Mouse (Mus musculus) limb, embryonic 14.5 days (tissue): ENCODE data around the gene Dynll2. TPM values are rescaled to one million over a fixed set of nuclear protein-coding genes. Genes with fewer than 3 reads are reported as not detected.

ENCODE experiments used
- ATAC-seq: fragments of 200-750 bp; cut with Nextera tagmentation; 2 replicates; pipeline ENCODE4 v1.8.0; 2017; ENCODE audit warnings: low read depth, moderate number of reproducible peaks, moderate TSS enrichment; ENCODE audit not compliant: low FRiP score
- DNase-seq: peaks from one replicate; pipeline ENCODE4 v3.0.0-alpha.2; 2015; ENCODE audit warnings: low spot score
- H3K27ac ChIP-seq: fragments of 300-500 bp; sonication (generic); replicated peaks from 2 replicates; pipeline ENCODE4 v1.5.1; 2014; ENCODE audit warnings: low read depth, mild to moderate bottlenecking, low read length, moderate library complexity, mixed read lengths
- H3K27me3 ChIP-seq: fragments of 300-500 bp; sonication (generic); 2 replicates; pipeline ENCODE4 v1.6.1; 2014; ENCODE audit warnings: low read length, mixed read lengths; ENCODE audit not compliant: control insufficient read depth, insufficient read depth
- H3K36me3 ChIP-seq: fragments of 300-500 bp; sonication (generic); 2 replicates; pipeline ENCODE4 v1.6.1; 2014; ENCODE audit warnings: mild to moderate bottlenecking, low read length, moderate library complexity, mixed read lengths; ENCODE audit not compliant: control insufficient read depth, insufficient read depth
- H3K4me1 ChIP-seq: fragments of 300-500 bp; sonication (generic); 2 replicates; pipeline ENCODE4 v1.6.1; 2014; ENCODE audit warnings: antibody characterized with exemption, low read length, mixed read lengths; ENCODE audit not compliant: control insufficient read depth, insufficient read depth
- H3K4me2 ChIP-seq: fragments of 300-500 bp; sonication (generic); replicated peaks from 2 replicates; pipeline ENCODE4 v1.6.1; 2014; ENCODE audit warnings: low read depth, mild to moderate bottlenecking, low read length, moderate library complexity; ENCODE audit not compliant: severe bottlenecking
- H3K4me3 ChIP-seq: fragments of 300-500 bp; sonication (generic); replicated peaks from 2 replicates; pipeline ENCODE4 v1.5.1; 2014; ENCODE audit warnings: low read length
- H3K9ac ChIP-seq: fragments of 300-500 bp; sonication (generic); 2 replicates; pipeline ENCODE4 v1.6.1; 2014; ENCODE audit warnings: mild to moderate bottlenecking, low read depth, low read length, moderate library complexity; ENCODE audit not compliant: severe bottlenecking
- H3K9me3 ChIP-seq: fragments of 300-500 bp; sonication (generic); 2 replicates; pipeline ENCODE4 v1.6.1; 2016; ENCODE audit warnings: low read length; ENCODE audit not compliant: control insufficient read depth
- POLR2A ChIP-seq: fragments of 200-500 bp; IDR thresholded peaks from 2 replicates; pipeline ENCODE4 v1.8.0; 2012; ENCODE audit warnings: inconsistent platforms, mild to moderate bottlenecking, moderate library complexity, borderline replicate concordance; ENCODE audit not compliant: insufficient read depth, insufficient read length; ENCODE audit errors: extremely low read depth
- WGBS: fragments of 180-500 bp; shearing (Covaris S2); extraction: QIAGEN DNeasy Blood & Tissue Kit; methylation state at CpG from one replicate; pipeline ENCODE4 v1.1.7; 2014; 5-methylcytosine and 5-hydroxymethylcytosine counted together
- polyA plus RNA-seq, 2 experiments: library from polyadenylated mRNA; depleted of rRNA in 1 of 2; stranded (reverse) in 1 of 2; unstranded in 1 of 2; fragments of >200 nt; fragmentation: Nextera tagmentation in 1 of 2; extraction: Ambion mirVana in 1 of 2; gene quantifications; 2 replicates each; pipeline versions ENCODE4 v1.2.1 to v1.2.3; 2012 to 2014

Dynll2 gene
- polyA plus RNA-seq, 2 experiments = 12.8 to 84.3 TPM

DNA sequence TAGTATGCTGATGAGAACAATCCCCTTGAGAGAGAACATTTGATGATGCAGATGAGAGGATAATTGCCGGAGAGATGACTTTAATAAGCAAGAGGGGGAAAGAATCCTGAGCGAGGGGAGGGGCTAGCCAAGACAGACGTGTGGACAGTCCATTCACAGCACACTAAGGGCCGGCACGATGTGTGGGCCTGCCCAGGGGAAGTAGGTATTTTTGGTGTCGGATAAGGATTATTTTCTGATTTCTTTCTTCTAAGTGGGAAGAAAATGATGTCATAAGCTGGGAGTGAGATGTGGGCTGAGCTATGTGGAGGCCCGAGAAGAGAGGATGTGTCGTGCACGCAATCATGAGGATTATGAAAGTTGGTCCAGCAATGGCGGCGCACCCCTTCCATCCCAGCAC is 27.8 kb upstream of the Dynll2 start:
- Histone ChIP-seq H3K27me3 (no peaks in the 10 kb centered on the region), H3K4me3 (no peak overlapping the region), H3K9ac (no peak overlapping the region), H3K36me3 (no peaks in the 10 kb centered on the region), H3K4me2 (no peak overlapping the region), H3K4me1 (peaks cover 8% of the 10 kb centered on the region), H3K27ac (no peak overlapping the region), H3K9me3 (no peaks in the 10 kb centered on the region)
- ATAC-seq = no peak
- 91% methylated on average over 11 of the region's 11 CpGs for WGBS
- TF ChIP-seq POLR2A = no peak
- no peak for DNase-seq

- H3K36me3 ChIP-seq = no peaks in the 10 kb centered on the region
- TF ChIP-seq POLR2A = no peak
Measured at GRCm38 (mm10) chr11:88013632-88014031, 26.3 kb upstream of the Dynll2 start.

DNA sequence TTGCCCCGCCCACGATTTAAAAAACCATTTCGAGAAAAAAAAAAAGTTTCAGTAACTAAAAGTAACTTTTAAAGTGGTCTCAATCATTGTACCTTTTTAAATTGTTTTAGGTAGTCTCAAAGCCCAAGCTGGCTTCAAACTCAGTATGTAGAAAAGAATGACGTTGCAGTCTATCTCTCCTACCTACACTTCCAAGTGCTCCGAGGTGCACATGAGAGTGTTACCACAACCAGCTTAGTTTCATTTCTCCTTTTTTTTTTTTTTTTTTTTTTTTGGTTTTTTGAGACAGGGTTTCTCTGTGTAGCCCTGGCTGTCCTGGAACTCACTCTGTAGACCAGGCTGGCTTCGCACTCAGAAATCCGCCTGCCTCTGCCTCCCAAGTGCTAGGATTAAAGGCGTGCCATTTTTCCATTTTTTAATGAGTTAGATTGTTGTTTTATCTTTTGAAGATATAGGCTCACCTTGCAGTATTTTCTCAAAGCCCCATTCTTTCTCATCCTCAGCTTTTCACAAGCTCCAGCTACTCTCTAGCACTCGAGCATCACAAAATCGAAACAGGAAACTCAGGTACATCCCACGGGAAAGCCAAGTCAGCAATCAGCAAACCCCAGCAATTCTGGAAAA is 25.4 kb upstream of the Dynll2 start:
- ATAC-seq (no peak), DNase-seq (no peak)
- Histone ChIP-seq H3K9ac (no peak overlapping the region), H3K4me2 (no peak overlapping the region), H3K27me3 (no peaks in the 10 kb centered on the region), H3K4me1 (peaks cover 17% of the 10 kb centered on the region), H3K4me3 (no peak overlapping the region), H3K9me3 (no peaks in the 10 kb centered on the region), H3K27ac (no peak overlapping the region), H3K36me3 (no peaks in the 10 kb centered on the region)
- WGBS = 90% methylated on average over 11 of the region's 11 CpGs
- no peak for TF ChIP-seq POLR2A

More at GRCm38 (mm10) chr11:88013632-88014031, 26.3 kb upstream of the Dynll2 start:
- no peak for DNase-seq
- 87% methylated on average over 10 of the region's 10 CpGs for WGBS
- Histone ChIP-seq H3K27me3 (no peaks in the 10 kb centered on the region), H3K27ac (no peak overlapping the region), H3K4me2 (no peak overlapping the region), H3K4me1 (peaks cover 17% of the 10 kb centered on the region), H3K9me3 (no peaks in the 10 kb centered on the region), H3K4me3 (no peak overlapping the region), H3K9ac (no peak overlapping the region)
- no peak for ATAC-seq

GRCm38 (mm10) chr11:88011914-88012419 is 24.6 kb upstream of the Dynll2 start:
- ATAC-seq (no peak), DNase-seq (no peak)
- H3K4me2 ChIP-seq = no peak overlapping the region
- no peaks in the 10 kb centered on the region for H3K36me3 ChIP-seq
- H3K9me3 ChIP-seq = no peaks in the 10 kb centered on the region
- H3K4me3 ChIP-seq = no peak overlapping the region
- peaks cover 17% of the 10 kb centered on the region for H3K4me1 ChIP-seq
- no peak for TF ChIP-seq POLR2A
- WGBS = 86% methylated on average over 7 of the region's 7 CpGs
- H3K9ac ChIP-seq = no peak overlapping the region
- H3K27ac ChIP-seq = no peak overlapping the region
- H3K27me3 ChIP-seq = no peaks in the 10 kb centered on the region

DNA sequence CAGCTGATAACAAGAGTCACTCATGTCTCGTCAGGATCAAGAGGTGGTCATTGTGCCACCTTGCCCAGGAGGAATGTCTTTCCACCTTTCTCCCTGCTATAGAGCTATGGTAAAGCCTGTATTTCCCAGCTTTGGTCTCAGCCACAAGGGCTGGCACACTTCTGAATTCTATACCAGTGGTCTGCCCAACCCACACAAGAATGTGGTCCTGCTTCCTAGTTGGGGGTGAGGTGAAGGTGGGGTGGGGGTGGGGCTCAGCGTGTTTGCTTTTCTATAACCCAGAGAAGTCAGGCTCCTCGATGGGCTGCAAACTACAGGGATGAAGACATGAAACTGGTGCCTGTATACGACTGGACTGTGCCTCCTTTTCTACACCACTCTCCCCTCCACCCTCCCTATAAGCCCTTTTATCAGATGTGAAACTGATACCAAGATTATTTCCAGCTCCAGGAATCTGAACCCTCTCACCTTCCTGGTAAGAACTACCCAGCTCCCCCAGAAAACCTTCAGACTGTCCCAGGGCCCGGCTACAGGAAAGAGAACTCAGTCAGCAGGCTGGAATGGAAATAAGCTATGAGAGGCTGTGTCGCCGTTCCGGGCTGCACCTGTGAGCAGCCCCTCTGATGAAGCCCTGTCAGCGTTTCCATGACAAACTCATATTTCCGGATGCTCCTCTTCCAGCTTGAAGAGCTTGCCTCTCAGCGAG is 24.0 kb upstream of the Dynll2 start:
- H3K4me3 ChIP-seq = no peak overlapping the region
- H3K9ac ChIP-seq = no peak overlapping the region
- DNase-seq (no peak), ATAC-seq (no peak)
- H3K4me1 ChIP-seq = peaks cover 17% of the 10 kb centered on the region
- no peak for TF ChIP-seq POLR2A
- no peak overlapping the region for H3K27ac ChIP-seq
- no peaks in the 10 kb centered on the region for H3K27me3 ChIP-seq
- no peaks in the 10 kb centered on the region for H3K36me3 ChIP-seq
- WGBS = 59% methylated on average over 11 of the region's 11 CpGs
- H3K9me3 ChIP-seq = no peaks in the 10 kb centered on the region
- H3K4me2 ChIP-seq = no peak overlapping the region
